In the genomic region with DNA sequence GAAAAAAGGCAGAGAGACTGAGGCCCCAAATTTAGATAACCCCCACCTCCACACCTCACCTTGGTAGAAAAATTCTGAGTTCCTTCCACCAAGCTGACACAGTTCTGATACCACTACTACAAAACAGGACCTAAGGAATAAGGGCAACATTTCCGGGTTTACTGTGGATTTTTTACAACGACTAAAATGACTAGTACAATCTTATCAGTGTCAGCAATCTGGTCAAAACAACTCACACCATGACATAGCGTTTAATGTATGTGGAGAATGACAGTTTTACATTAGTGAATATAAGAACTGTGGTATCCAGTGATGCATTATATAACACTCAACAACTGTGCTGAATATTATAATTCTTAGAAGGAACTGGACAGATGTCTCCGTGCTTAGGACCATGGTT, we compare ENCODE assay signal across 8 mouse cellular contexts. TPM values are rescaled to one million over a fixed set of nuclear protein-coding genes. Genes with fewer than 3 reads are reported as not detected.
DNase-seq lines count a peak whose midpoint lies in the region; ATAC-seq and TF ChIP-seq lines count a peak whose summit lies in the region.

No protein-coding gene starts in this region.

- no peak overlapping the region for H3K4me3 ChIP-seq in heart, embryonic 14.5 days (ENCODE audit: control insufficient read depth in 1 of 2, insufficient read depth in 1 of 2, low read depth in 1 of 2, low read length in 2 of 2)
- no peak overlapping the region; the same call in 1 of the 2 replicates for H3K4me3 ChIP-seq in G1E (ENCODE audit: low read depth, low read length)
- no peak overlapping the region for H3K4me3 ChIP-seq in hindbrain, embryonic 16.5 days (ENCODE audit: low read length)
- peak overlapping the region; percentile 73; the same call in 1 of the 2 replicates for H3K4me3 ChIP-seq in midbrain, embryonic 12.5 days
- no peak overlapping the region for H3K4me3 ChIP-seq in gastrocnemius, adult 2 months

- H3K9ac ChIP-seq in heart, embryonic 14.5 days (ENCODE audit: low read length), result peak overlapping the region; percentile 44; the same call in 1 of the 2 replicates
- H3K9ac ChIP-seq in hindbrain, embryonic 16.5 days (ENCODE audit: low read depth, low read length), result no peak overlapping the region
- no peak overlapping the region; the same call in 1 of the 2 replicates for H3K9ac ChIP-seq in midbrain, embryonic 12.5 days (replicated peaks)

- no peak overlapping the region for H3K27ac ChIP-seq in heart, embryonic 14.5 days (replicated peaks in 1 of 2; ENCODE audit: control insufficient read depth in 1 of 2, insufficient read depth in 1 of 2, low read depth in 2 of 2, low read length in 2 of 2)
- no peak overlapping the region for H3K27ac ChIP-seq in hindbrain, embryonic 16.5 days (ENCODE audit: low read depth, low read length)
- H3K27ac ChIP-seq in midbrain, embryonic 12.5 days (replicated peaks), result peak overlapping the region; percentile 63; the same call in 1 of the 2 replicates
- no peak overlapping the region for H3K27ac ChIP-seq in gastrocnemius, adult 2 months

- H3K9me3 ChIP-seq in heart, embryonic 14.5 days (ENCODE audit: control insufficient read depth, low read length), result no peaks in the 10 kb centered on the region
- H3K9me3 ChIP-seq in G1E (replicated peaks), result no peaks in the 10 kb centered on the region
- no peaks in the 10 kb centered on the region for H3K9me3 ChIP-seq in hindbrain, embryonic 16.5 days (ENCODE audit: control insufficient read depth, low read length)
- no peaks in the 10 kb centered on the region for H3K9me3 ChIP-seq in midbrain, embryonic 12.5 days

- H3K4me1 ChIP-seq in heart, embryonic 14.5 days (ENCODE audit: control insufficient read depth in 2 of 2, insufficient read depth in 2 of 2, low read length in 2 of 2), result peaks cover 0 to 16% of the 10 kb centered on the region in 2 experiments; a peak in 3 of 4 replicates
- peaks cover 38% of the 10 kb centered on the region for H3K4me1 ChIP-seq in G1E (ENCODE audit: insufficient read depth, low read depth, low read length)
- H3K4me1 ChIP-seq in hindbrain, embryonic 16.5 days (ENCODE audit: control insufficient read depth, insufficient read depth, low read depth, low read length), result peaks cover 16% of the 10 kb centered on the region
- peaks cover 17% of the 10 kb centered on the region for H3K4me1 ChIP-seq in midbrain, embryonic 12.5 days

- H3K36me3 ChIP-seq in heart, embryonic 14.5 days (ENCODE audit: control insufficient read depth, insufficient read depth, low read length), result no peaks in the 10 kb centered on the region
- H3K36me3 ChIP-seq in G1E (replicated peaks), result no peaks in the 10 kb centered on the region
- H3K36me3 ChIP-seq in hindbrain, embryonic 16.5 days (ENCODE audit: control insufficient read depth, insufficient read depth, low read length), result no peaks in the 10 kb centered on the region
- H3K36me3 ChIP-seq in midbrain, embryonic 12.5 days, result no peaks in the 10 kb centered on the region

- peak overlapping the region; percentile 62; the same call in 1 of the 2 replicates for H3K4me2 ChIP-seq in heart, embryonic 14.5 days (ENCODE audit: low read length)
- H3K4me2 ChIP-seq in hindbrain, embryonic 16.5 days (ENCODE audit: low read length), result peak overlapping the region; percentile 79
- peak overlapping the region; percentile 92 for H3K4me2 ChIP-seq in midbrain, embryonic 12.5 days (replicated peaks)

- WGBS in heart, embryonic 14.5 days, result 79% methylated on average over 4 of the region's 4 CpGs
- WGBS in hindbrain, embryonic 16.5 days, result 89% methylated on average over 4 of the region's 4 CpGs
- WGBS in midbrain, embryonic 12.5 days, result 87% methylated on average over 4 of the region's 4 CpGs

- intact Hi-C loops in gastrocnemius, adult 2 months (cut with DNase I), result loop anchor here (2.0 kb wide), 1 partner anchor 18 kb away; a partner anchor contains a TSS

- ATAC-seq in heart, embryonic 14.5 days (ENCODE audit: insufficient number of reproducible peaks, insufficient read depth, low FRiP score, low read depth), result no peak
- peak; percentile 55 for ATAC-seq in G1E (ENCODE audit: extremely low read depth, insufficient number of reproducible peaks, low FRiP score, poor library complexity, severe bottlenecking)
- ATAC-seq in hindbrain, embryonic 16.5 days, result no peak
- ATAC-seq in midbrain, embryonic 12.5 days (ENCODE audit: low FRiP score, low read depth), result no peak

- no peak for DNase-seq in heart, postnatal 4 days
- DNase-seq in G1E (ENCODE audit: low spot score), result peak; percentile 25
- DNase-seq in gastrocnemius, adult 2 months, result no peak
- no peak for DNase-seq in T-cell, adult 2 months (ENCODE audit: low spot score)
- no peak for DNase-seq in ovary, adult 18-20 months (ENCODE audit: low spot score)

- no peak for TF ChIP-seq CTCF in G1E (IDR thresholded peaks at IDR 0.05; ENCODE audit: low read depth, low read length)
- no peak for TF ChIP-seq CTCF in gastrocnemius, adult 2 months (IDR thresholded peaks at IDR 0.05)

- no peaks in the 10 kb centered on the region for H3K27me3 ChIP-seq in heart, embryonic 14.5 days (ENCODE audit: control insufficient read depth, insufficient read depth, low read length)
- H3K27me3 ChIP-seq in G1E (ENCODE audit: insufficient read depth, low read length), result no peaks in the 10 kb centered on the region
- H3K27me3 ChIP-seq in hindbrain, embryonic 16.5 days (replicated peaks; ENCODE audit: control insufficient read depth, insufficient read depth, low read length), result no peaks in the 10 kb centered on the region
- H3K27me3 ChIP-seq in midbrain, embryonic 12.5 days, result no peaks in the 10 kb centered on the region

RNA-seq across cellular contexts. Expression of a gene that starts 0.8 kb away (rescaled TPM):
- polyA plus RNA-seq in heart, embryonic 14.5 days (2014; fragmentation: Nextera tagmentation; extraction: Ambion mirVana), result 13.1 and 13.6 TPM in 2 replicates
- 10 to 100 TPM; 20.7 to 20.9 TPM for total RNA-seq in heart, postnatal 4 days (2021)
- total RNA-seq in G1E (2014; fragmentation: Nextera tagmentation), result 75.2 and 76.0 TPM in 2 replicates
- total RNA-seq in G1E (2017), result 79.3 and 80.4 TPM in 2 replicates
- polyA plus RNA-seq in G1E (2012), result 2.2 and 2.7 TPM in 2 replicates
- polyA plus RNA-seq in hindbrain, embryonic 16.5 days (2015; fragmentation: Nextera tagmentation; extraction: Ambion mirVana), result 7.7 and 8.8 TPM in 2 replicates
- polyA plus RNA-seq in midbrain, embryonic 12.5 days (2016; fragmentation: Nextera tagmentation; extraction: Ambion mirVana), result 15.3 and 16.5 TPM in 2 replicates
- total RNA-seq in gastrocnemius, adult 2 months (2021), result 1 to 10 TPM; 3.2 to 4.9 TPM

RNA-seq across cellular contexts. Expression of a gene that starts 16.8 kb away (rescaled TPM):
- 157 and 158 TPM in 2 replicates for polyA plus RNA-seq in heart, embryonic 14.5 days (2014; fragmentation: Nextera tagmentation; extraction: Ambion mirVana)
- 10 to 100 TPM; 91.8 to 92.3 TPM for total RNA-seq in heart, postnatal 4 days (2021)
- total RNA-seq in G1E (2014; fragmentation: Nextera tagmentation) (76.7 and 84.4 TPM in 2 replicates), G1E (2017) (120 and 129 TPM in 2 replicates)
- 4.9 and 11.9 TPM in 2 replicates for polyA plus RNA-seq in G1E (2012)
- polyA plus RNA-seq in hindbrain, embryonic 16.5 days (2015; fragmentation: Nextera tagmentation; extraction: Ambion mirVana), result 170 and 173 TPM in 2 replicates
- polyA plus RNA-seq in midbrain, embryonic 12.5 days (2016; fragmentation: Nextera tagmentation; extraction: Ambion mirVana), result 191 and 203 TPM in 2 replicates
- 100 to 1,000 TPM; 111 to 121 TPM for total RNA-seq in gastrocnemius, adult 2 months (2021)

Comparison
In these comparisons a context has a peak if more than half of its experiments do, and no peak if none do; other contexts are left out.
1. RNA of a gene that starts 16.8 kb away (polyA plus RNA-seq): 191 to 203 TPM in midbrain, embryonic 12.5 days, 170 to 173 TPM in hindbrain, embryonic 16.5 days and 157 to 158 TPM in heart, embryonic 14.5 days; 4.9 to 11.9 TPM in G1E; every median in the first group is over 10 times any median in the second.
2. Peak in every context shown above with its lines, with median percentiles within 50 percentile points of each other: H3K4me2 ChIP-seq.